Mouse (Mus musculus): ENCODE measurements around the gene Ppp1r12c.

DNA sequence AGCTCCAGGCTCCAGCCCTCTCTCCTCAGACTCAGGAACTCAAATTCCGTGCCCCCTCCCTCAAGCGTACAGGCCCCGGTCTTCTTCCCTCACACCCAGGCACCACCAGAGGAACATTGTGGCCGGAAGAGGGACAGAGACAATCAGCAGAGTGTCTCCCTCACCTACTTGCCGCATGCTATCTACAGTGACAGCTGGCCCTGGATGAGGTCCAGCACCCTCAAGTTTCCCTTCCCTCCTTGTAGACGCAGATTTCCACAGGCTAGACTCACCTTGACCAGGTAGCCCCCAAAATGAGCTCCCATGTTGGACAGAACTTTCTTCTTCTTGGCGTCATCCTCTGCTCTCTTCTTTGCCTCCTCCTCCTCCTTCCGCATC is 7.2 kb upstream of the Ppp1r12c start:
- TF ChIP-seq GATA1 (IDR thresholded peaks at IDR 0.05; ENCODE audit: borderline replicate concordance, low read length) = no peak
- TF ChIP-seq FLI1 (IDR thresholded peaks at IDR 0.05; ENCODE audit: low read length) = no peak
